Mouse (Mus musculus) left cerebral cortex, adult 8-10 months (tissue): ENCODE results near the gene Omp. TPM values are rescaled to one million over a fixed set of nuclear protein-coding genes. Genes with fewer than 3 reads are reported as not detected.

Experiments used
- DNase-seq, 2 experiments: peaks; one replicate each; pipeline ENCODE4 v3.0.0; 2022; ENCODE audit warnings: low spot score in 2 of 2
- total RNA-seq, 4 experiments: library from RNA; stranded (reverse); gene quantifications; 2 replicates each; pipeline ENCODE4 v1.2.4; 2022

The Omp gene
- total RNA-seq, 4 experiments from 2014 or later, result 0.55 to 1.4 (median 0.73) TPM

GRCm38 (mm10) chr7:98171141-98172073 lies 26.1 kb upstream of the Omp start:
- peak in 1 of 2 experiments; percentile 49 for DNase-seq

DNA sequence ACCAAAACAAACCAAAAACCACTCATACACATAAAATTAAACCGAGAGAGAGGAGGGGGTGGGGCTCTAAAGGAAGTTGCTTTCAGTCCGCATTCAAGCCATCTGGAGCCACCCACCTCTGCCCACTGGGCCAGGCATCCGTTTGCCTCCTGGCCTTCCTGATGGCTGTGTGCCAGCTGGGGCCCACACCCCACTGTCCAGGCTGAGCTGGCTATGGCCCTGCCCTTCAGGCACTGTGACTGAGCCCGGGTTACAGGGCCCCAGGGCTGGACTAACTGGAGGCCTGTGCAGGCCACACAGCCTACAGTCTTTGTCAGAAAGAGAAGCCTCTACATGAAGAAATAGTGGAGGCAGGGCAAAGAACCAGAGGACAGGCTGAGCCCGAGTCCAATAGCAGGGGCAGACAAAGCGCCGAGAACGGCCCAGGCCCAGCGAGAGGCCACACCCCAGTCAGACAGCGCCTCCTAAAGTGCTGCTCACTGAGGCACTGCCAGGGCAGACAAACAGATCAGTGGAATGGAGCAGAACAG lies 19.8 kb upstream of the Omp start:
- no peak for DNase-seq

- DNase-seq, result no peak
Measured at GRCm38 (mm10) chr7:98164382-98164998, 19.2 kb upstream of the Omp start.

DNA sequence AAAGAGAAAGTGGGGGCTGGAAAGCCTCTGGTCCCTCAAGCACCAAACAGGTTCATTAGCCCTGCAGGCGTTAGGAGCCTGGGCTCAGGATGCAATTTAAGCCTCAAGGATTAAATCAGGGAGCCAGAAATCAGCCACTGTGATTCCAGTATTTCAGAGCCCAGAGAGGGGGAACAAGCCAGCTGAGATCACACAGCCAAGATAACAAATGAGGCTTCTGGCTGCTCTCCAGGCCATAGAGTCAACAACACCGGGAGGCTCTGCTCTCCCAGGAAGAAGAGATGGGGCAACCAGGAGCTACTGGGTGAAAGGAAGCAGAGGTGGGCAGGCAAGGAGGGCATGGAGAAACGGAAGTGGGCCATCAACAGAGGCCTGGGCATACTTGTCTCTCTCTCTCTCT lies 18.4 kb upstream of the Omp start:
- DNase-seq, result no peak

DNA sequence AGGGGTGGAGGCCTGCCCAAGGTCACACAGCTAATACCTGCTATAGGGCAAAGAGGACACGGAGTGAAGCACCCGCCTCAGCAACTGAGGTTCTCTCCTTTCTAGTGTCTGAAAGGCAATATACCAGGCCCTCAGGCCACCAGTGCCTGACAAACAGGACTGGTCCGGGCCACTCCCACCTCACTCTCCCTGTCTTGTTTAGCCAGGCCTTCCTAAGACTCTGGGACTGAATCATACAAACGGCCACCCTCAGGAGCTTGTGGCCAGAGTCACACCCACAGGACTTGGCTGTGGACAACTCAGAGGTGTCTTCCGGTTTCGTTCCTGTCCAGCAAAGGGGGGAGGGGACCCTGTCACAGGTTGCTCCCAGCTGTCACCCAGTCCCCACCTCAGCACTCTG lies 16.9 kb upstream of the Omp start:
- no peak for DNase-seq

- no peak for DNase-seq
Measured at GRCm38 (mm10) chr7:98160041-98160740, 14.9 kb upstream of the Omp start.

- DNase-seq, result no peak
Measured at GRCm38 (mm10) chr7:98158481-98158880, 13.2 kb upstream of the Omp start.

DNA sequence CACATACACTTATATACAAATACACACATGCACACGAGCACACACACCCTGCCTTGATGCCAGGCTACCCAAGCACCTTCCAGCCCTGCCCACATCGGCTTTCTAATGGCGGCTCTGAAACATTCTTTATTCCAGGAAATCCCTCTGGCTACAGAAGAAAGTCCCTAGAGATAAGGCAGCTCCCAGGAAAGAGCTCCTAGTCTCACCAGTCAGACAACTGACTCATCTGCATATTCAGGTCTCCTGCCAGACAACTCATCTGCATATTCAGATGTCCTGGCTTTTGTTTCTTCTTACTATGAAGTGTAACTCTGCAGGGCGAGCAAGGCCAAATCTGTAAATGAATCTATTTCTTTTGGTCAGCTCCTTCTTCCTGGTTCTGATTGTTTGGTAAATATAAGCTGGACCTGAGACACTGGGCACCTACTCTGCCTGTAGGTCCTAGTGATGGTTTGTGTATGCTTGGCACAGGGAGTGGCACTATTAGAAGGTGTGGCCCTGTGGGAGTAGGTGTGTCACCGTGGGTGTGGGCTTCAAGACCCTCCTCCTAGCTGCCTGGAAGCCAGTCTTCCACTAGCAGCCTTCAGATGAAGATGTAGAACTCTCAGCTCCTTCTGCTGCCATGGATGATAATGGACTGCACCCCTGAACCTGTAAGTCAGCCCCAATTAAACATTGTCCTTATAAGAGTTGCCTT lies 12.5 kb upstream of the Omp start:
- no peak for DNase-seq

- DNase-seq, result no peak
Measured at GRCm38 (mm10) chr7:98156280-98156665, 11.0 kb upstream of the Omp start.

DNA sequence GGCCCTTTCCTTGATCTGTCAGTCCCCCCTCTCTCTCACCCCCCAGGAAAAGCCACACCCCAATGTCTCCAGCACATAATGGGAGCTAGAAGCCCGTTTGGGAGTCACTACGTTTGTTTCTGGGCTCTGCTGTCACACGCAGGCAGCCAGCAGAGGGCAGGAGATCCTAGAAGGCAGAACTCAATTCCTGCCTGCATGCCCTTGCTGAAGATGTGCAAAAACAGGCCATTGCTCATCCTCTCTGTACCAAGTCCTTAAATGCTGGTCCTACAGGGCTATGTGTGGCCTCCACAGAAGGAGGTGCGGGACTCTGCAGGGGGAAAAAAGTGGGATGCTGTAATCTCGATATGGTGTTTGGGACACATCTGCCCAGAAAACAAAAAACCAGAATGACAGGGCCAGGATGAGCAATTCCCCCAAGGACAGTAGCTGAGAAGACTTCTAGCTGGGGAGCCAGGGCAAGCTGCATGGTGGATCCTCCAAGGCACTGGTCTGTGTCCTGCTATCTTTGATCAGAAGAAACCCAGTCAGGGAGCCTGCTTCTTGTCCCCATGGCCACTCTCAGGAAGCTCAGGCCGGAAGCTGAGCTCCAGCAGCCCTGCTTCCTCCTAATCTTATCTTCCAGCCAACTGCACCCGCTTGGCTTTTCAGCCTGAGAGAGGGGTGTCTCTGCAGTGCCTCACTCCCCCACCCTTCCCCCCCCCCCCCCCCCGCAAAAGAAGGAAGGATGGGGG lies 10.4 kb upstream of the Omp start:
- no peak for DNase-seq

GRCm38 (mm10) chr7:98153892-98154291 lies 8.6 kb upstream of the Omp start:
- no peak for DNase-seq

GRCm38 (mm10) chr7:98153345-98153744 lies 8.0 kb upstream of the Omp start:
- DNase-seq, result no peak

GRCm38 (mm10) chr7:98152400-98152799 lies 7.1 kb upstream of the Omp start:
- no peak for DNase-seq

DNA sequence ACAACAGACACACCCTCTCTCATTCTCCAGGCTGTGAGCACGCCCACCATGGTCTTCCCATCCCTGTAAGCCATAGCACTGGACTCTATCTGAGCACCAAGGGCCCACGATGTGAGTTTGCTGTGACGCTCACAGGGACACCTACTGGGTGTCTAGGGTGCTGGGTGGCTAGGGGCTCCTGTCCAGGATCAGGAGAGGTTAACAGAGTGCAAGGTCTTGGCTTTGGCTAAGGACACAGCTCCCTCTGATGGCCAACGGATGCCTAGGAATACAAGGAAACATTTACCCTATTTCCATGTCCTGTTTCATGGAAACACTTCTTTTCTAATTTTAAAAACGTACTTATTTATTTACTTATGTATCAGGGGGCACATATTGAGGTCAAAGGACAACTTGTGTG lies 5.2 kb upstream of the Omp start:
- DNase-seq, result no peak

GRCm38 (mm10) chr7:98149802-98150201 lies 4.5 kb upstream of the Omp start:
- no peak for DNase-seq

DNA sequence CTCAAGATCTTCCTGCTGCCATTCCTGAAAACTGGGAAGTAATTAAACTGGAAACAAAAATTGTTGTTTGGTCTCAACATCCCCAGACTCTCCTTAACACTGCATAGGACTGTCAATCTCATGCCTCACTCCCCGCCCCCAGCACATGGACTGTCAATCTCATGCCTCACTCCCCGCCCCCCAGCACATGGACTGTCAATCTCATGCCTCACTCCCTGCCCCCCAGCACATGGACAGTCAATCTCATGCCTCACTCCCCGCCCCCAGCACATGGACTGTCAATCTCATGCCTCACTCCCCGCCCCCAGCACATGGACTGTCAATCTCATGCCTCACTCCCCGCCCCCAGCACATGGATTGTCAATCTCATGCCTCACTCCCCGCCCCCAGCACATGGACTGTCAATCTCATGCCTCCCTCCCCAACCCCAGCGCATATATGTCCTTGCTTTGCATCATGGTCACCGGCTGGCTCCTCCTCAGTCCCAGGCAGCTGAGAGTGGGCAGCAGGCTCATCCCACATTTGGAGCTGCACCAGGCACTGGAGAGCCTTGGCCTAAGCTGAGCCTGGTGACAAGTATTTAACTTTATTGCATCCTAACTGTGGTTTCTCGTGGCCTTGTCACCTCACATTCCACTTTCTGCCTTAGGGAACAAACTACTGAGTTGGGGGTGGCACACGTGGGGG lies 3.6 kb upstream of the Omp start:
- no peak for DNase-seq

- DNase-seq, result no peak
Measured at GRCm38 (mm10) chr7:98147766-98148165, 2.5 kb upstream of the Omp start.

DNA sequence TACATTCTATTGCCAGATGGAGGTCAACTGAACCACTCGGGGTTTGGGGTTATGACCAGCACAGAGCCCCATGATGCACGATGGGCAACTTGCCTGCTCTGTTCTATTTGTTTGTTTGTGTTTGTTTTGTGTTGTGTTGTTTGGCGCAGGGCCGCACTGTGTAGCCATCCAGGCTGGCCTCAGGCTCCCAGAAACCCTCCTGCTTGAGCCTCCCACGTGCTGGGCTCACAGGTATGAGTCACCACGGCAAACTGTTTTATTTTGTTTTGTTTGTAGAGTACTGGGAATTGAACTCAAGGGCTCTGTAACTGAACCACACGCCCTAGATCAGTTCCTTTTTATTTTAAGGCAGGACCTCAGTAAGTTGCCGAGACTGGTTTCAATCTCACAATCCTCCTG lies 1.1 kb upstream of the Omp start:
- DNase-seq, result no peak

GRCm38 (mm10) chr7:98145842-98146446 lies 642 bp upstream of the Omp start:
- no peak for DNase-seq

GRCm38 (mm10) chr7:98142648-98143047 lies 2.7 kb downstream of the Omp start:
- DNase-seq, result no peak
